Mouse (Mus musculus) hindbrain, embryonic 10.5 days (tissue): Measurements from ENCODE around the gene Pdcd2. TPM values are rescaled to one million over a fixed set of nuclear protein-coding genes. Genes with fewer than 3 reads are reported as not detected.

Source experiments
- DNase-seq: peaks from one replicate; pipeline ENCODE4 v3.0.0-alpha.2; 2017; ENCODE audit warnings: low spot score
- H3K27ac ChIP-seq: fragments of 300-500 bp; sonication (generic); 2 replicates; pipeline ENCODE4 v1.5.1; 2016; ENCODE audit warnings: mild to moderate bottlenecking, moderate library complexity
- H3K27me3 ChIP-seq: fragments of 300-500 bp; sonication (generic); 2 replicates; pipeline ENCODE4 v1.6.1; 2016; ENCODE audit warnings: mild to moderate bottlenecking; ENCODE audit not compliant: poor library complexity, insufficient read depth, severe bottlenecking
- H3K36me3 ChIP-seq: fragments of 300-500 bp; sonication (generic); 2 replicates; pipeline ENCODE4 v1.6.1; 2016; ENCODE audit warnings: mild to moderate bottlenecking, moderate library complexity
- H3K4me1 ChIP-seq: fragments of 300-500 bp; sonication (generic); replicated peaks from 2 replicates; pipeline ENCODE4 v1.6.1; 2016; ENCODE audit warnings: mild to moderate bottlenecking
- H3K4me3 ChIP-seq: fragments of 300-500 bp; sonication (generic); 2 replicates; pipeline ENCODE4 v1.5.1; 2016; ENCODE audit warnings: mild to moderate bottlenecking, moderate library complexity
- H3K9me3 ChIP-seq: fragments of 300-500 bp; sonication (generic); 2 replicates; pipeline ENCODE4 v1.6.1; 2016; ENCODE audit warnings: mild to moderate bottlenecking, moderate library complexity
- WGBS: fragments of 180-500 bp; shearing (Covaris S2); methylation state at CpG from one replicate; pipeline ENCODE4 v1.1.7; 2016; 5-methylcytosine and 5-hydroxymethylcytosine counted together
- polyA plus RNA-seq: library from polyadenylated mRNA; unstranded; fragments of >200 nt; fragmentation: Nextera tagmentation; extraction: Ambion mirVana; gene quantifications from 2 replicates; pipeline ENCODE4 v1.2.1, GENCODE M21; 2016

The Pdcd2 gene
- polyA plus RNA-seq, 1 experiment from 2014 or later = 49.8 TPM

- Histone ChIP-seq H3K36me3 (no peaks in the 10 kb centered on the region), H3K9me3 (no peaks in the 10 kb centered on the region), H3K4me3 (no peak overlapping the region), H3K4me1 (0 out of 2 replicates have a peak, but pooled peaks cover 3% of the 10 kb centered on the region), H3K27ac (no peak overlapping the region), H3K27me3 (peaks cover 35% of the 10 kb centered on the region)
- 67% methylated on average over 11 of the region's 11 CpGs for WGBS
- DNase-seq = no peak
These were observed 8.2 kb upstream of the Pdcd2 start for GRCm38 (mm10) chr17:15535162-15535800.

GRCm38 (mm10) chr17:15530141-15530540 lies 3.0 kb upstream of the Pdcd2 start:
- H3K4me3 ChIP-seq = no peak overlapping the region
- WGBS = 4% methylated on average over 5 of the region's 5 CpGs
- peak; percentile 25 for DNase-seq
- no peaks in the 10 kb centered on the region for H3K9me3 ChIP-seq
- no peak overlapping the region for H3K27ac ChIP-seq
- peaks cover 20% of the 10 kb centered on the region for H3K4me1 ChIP-seq
- peaks cover 7% of the 10 kb centered on the region for H3K36me3 ChIP-seq
- H3K27me3 ChIP-seq = peaks cover 7% of the 10 kb centered on the region

DNA sequence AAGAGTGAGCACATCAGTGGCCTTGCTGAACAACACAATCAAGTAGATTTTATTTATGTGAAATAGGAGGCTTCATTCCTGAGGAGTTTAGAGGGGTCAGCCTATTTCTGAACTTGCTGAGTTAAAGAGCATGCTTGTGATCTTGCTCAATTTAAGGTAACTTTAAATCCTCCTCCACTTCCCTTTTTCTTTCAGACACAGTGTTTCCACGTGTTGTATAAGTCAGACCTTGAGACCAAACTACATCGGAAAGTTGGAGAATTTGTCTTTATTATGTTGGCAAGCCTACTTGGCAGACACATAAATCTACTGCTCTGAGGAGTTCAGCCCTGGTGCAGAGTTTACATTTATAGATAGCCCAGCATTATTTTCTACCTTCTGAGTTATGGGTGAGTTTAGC lies 1.8 kb upstream of the Pdcd2 start:
- Histone ChIP-seq H3K36me3 (peaks cover 19% of the 10 kb centered on the region), H3K4me3 (no peak overlapping the region), H3K4me1 (peaks cover 20% of the 10 kb centered on the region), H3K27ac (no peak overlapping the region), H3K9me3 (no peaks in the 10 kb centered on the region), H3K27me3 (no peaks in the 10 kb centered on the region)
- 87% methylated on average over 2 of the region's 2 CpGs for WGBS
- no peak for DNase-seq

- Histone ChIP-seq H3K9me3 (no peaks in the 10 kb centered on the region), H3K36me3 (peaks cover 29% of the 10 kb centered on the region), H3K27ac (peak overlapping the region; percentile 89), H3K27me3 (no peaks in the 10 kb centered on the region), H3K4me3 (peak overlapping the region; percentile 84), H3K4me1 (peaks cover 20% of the 10 kb centered on the region)
- no peak for DNase-seq
- WGBS = 64% methylated on average over 3 of the region's 3 CpGs
These were observed 673 bp upstream of the Pdcd2 start for GRCm38 (mm10) chr17:15527811-15528136.

DNA sequence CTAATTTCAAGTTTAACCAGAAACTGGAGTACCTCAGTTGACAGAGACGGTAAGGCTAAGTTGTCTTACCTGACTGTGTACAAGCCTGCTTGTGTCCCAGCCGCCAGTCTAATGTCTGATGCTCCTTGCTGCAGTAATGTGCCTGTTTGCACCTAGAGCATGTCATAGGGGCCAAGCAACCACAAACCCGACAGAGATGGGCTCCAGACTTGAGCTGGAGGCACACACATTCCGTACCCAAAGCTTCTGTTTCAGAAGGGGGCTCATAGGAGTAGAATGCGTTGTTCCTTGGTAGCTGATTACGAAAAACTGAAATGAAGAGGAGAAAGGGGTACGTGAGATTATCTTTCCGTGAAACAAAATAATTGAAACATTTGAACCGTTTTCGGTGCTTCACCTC lies 797 bp downstream of the Pdcd2 start:
- no peak for DNase-seq
- peak overlapping the region; percentile 84 for H3K4me3 ChIP-seq
- no peaks in the 10 kb centered on the region for H3K9me3 ChIP-seq
- peaks cover 20% of the 10 kb centered on the region for H3K4me1 ChIP-seq
- H3K36me3 ChIP-seq = peaks cover 44% of the 10 kb centered on the region
- 18% methylated on average over 10 of the region's 10 CpGs for WGBS
- H3K27ac ChIP-seq = peak overlapping the region; percentile 89
- no peaks in the 10 kb centered on the region for H3K27me3 ChIP-seq

DNA sequence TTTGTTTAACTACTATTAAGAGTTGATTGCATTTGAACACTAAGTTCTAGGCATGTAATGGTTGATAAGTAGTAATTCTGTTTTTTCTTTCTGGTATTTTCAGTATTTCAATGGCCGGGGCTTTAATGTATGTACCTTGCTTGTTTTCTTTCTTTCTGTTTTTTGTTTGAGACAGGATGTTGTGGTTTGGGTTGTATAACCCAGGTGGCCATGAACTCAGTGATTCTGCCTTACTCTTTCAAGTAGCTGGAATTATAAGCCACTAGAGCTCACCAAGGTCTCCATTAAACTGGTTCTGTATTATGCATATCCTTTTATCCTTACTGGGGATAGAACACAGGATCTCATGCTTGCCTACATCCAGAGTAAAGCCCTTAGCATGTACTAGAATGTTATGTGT lies 8.3 kb downstream of the Pdcd2 start:
- H3K27me3 ChIP-seq = no peaks in the 10 kb centered on the region
- no peaks in the 10 kb centered on the region for H3K4me1 ChIP-seq
- no peaks in the 10 kb centered on the region for H3K9me3 ChIP-seq
- H3K36me3 ChIP-seq = peaks cover 99% of the 10 kb centered on the region
- H3K27ac ChIP-seq = no peak overlapping the region
- DNase-seq = no peak
- no peak overlapping the region for H3K4me3 ChIP-seq
- 100% methylated on average over 1 of the region's 1 CpGs for WGBS

GRCm38 (mm10) chr17:15518186-15518585 lies 8.9 kb downstream of the Pdcd2 start:
- no peak overlapping the region for H3K27ac ChIP-seq
- H3K4me1 ChIP-seq = no peaks in the 10 kb centered on the region
- no peak for DNase-seq
- peaks cover 100% of the 10 kb centered on the region for H3K36me3 ChIP-seq
- H3K27me3 ChIP-seq = no peaks in the 10 kb centered on the region
- 92% methylated on average over 5 of the region's 5 CpGs for WGBS
- H3K4me3 ChIP-seq = no peak overlapping the region
- no peaks in the 10 kb centered on the region for H3K9me3 ChIP-seq

GRCm38 (mm10) chr17:15517776-15518175 lies 9.3 kb downstream of the Pdcd2 start:
- Histone ChIP-seq H3K27ac (no peak overlapping the region), H3K36me3 (peaks cover 100% of the 10 kb centered on the region), H3K4me1 (no peaks in the 10 kb centered on the region), H3K4me3 (no peak overlapping the region), H3K9me3 (no peaks in the 10 kb centered on the region), H3K27me3 (no peaks in the 10 kb centered on the region)
- WGBS = 82% methylated on average over 5 of the region's 5 CpGs
- DNase-seq = no peak

DNA sequence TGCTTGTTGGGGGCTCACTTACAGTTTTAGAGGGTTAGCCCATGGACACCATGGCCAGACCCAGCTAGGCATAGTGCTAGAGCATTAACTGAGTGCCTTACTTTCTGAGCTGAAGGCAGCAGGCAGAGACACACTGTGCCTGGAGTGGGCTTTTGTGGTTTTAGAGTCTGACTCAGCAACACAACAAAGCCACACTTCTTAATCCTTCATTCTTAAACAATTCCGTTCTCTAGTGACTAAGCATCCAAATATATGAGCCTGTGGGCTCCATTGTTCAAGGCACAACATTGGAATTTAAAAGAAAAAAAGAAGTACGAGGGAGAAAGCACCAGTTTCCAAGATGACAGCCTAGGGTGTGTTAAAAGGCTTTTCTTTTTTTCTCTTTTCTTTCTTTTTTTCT lies 16.4 kb downstream of the Pdcd2 start:
- no peak for DNase-seq
- 93% methylated on average over 2 of the region's 2 CpGs for whole genome bisulfite sequencing
- no peak overlapping the region for H3K27ac ChIP-seq
- peaks cover 100% of the 10 kb centered on the region for H3K36me3 ChIP-seq
- H3K9me3 ChIP-seq = peaks cover 9% of the 10 kb centered on the region
- no peak overlapping the region for H3K4me3 ChIP-seq
- H3K27me3 ChIP-seq = no peaks in the 10 kb centered on the region
- H3K4me1 ChIP-seq = no peaks in the 10 kb centered on the region

DNA sequence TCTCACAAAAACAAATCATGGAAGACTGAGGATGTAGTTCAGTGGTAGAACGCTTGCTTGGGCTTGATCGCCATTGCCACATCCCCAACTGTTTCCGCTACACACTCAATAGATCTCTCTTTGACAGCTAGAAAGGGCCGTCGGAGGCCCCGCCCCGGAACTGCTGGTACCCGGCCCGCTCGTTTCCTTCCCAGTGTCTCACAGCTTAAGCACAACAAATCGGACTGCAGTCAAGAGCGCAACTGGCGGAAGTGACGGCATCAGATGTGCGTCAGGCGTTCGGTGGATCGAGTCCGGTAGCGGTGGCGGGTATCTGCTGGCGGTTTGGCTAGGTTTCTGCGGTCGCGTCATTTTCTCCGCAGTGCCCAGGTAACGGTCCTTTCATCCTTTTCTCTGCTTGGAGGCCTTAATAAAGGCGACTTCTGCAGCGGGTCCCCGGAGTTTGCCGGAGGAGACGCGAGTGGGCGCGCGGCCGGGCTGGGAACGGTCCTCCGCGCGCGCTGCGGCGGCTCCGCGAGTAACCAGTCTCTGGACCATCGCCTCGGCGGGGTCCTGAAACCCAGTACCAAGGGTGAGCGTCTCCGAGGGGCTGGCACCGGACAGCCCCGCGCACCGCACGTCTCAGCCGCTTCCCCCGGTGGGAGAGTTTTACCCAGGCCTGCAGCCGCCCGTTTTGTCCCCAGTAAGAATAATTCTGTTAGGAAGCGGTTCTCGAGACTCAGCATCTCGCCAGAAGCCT lies 27.3 kb downstream of the Pdcd2 start, which contains the start of the genes Psmb1 and Tbp:
Gene Psmb1 (minus strand): TSS at position 96 of the 739 bp plus-strand sequence.
Gene Tbp (plus strand): TSS at position 233 of the 739 bp plus-strand sequence.
- Histone ChIP-seq H3K27ac (peak within 1 kb of the TSS; percentile 95), H3K36me3 (peaks cover 39% of the 10 kb centered on the region), H3K27me3 (no peaks in the 10 kb centered on the region), H3K4me1 (peaks cover 38% of the 10 kb centered on the region), H3K4me3 (peak within 1 kb of the TSS; percentile 99), H3K9me3 (no peaks in the 10 kb centered on the region)
- peak; percentile 98 for DNase-seq
- WGBS = under 1% methylated on average over 63 of the region's 63 CpGs

DNA sequence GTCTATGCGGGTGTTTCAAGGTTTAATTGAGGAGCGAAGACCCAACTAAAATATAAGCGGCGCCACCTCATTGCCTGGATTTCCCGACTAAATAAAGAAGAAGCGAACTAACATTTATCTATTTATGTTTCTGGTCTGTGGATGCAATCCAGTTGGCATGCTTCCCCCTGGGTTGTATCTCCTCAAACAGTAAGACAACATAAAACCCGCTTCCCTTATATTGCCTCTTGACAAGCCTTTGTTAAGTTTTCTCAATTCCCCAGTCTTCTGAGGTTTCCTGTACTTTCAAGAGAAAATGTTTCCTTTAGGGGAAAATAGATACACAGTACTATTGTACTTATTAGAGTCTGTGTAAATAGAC lies 28.4 kb downstream of the Pdcd2 start:
- H3K27ac ChIP-seq = peak overlapping the region; percentile 95; the same call in 1 of the 2 replicates

DNA sequence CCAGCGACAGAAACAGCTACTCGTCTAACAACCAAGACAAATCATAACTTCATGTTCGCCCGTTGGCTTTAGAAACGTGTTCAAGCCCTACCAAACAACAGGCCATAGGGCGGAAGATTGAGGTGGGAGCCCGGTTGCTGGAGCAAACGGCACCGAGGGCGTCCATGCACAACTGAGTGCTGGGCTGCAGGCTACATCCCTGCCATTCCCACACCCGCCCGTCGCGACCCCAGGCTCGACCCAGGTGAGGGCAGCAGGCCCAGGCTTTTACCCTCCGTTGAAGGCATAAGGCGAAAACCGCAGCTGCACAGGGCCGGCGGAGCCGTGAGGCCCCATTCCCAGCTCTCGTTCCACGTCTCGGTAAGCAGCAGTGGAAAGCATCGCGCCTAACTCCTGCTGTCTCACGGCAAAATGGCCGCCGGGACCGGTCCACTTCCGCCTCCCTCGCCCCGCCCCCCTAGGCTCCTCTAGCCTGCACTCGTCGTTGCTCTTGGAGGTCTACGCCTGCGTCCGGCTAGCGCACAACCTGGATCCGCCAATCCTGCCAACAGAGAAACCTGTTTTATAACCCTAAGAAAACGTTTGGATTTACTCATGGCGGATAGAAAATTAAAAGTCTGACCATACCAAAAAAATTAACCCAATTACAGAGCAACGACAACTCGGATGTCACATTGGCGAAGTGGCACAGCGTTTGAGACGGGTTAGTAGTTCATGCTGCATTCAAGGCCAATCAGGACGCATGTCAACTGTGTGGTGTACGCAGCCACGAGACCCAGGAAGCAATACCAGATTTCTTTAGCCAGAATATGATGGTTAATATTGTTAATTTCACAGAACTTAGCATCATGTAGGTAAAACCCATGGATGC lies 29.0 kb downstream of the Pdcd2 start:
- H3K36me3 ChIP-seq = peaks cover 41% of the 10 kb centered on the region
- DNase-seq = peak; percentile 95

More for the DNA sequence above, 28.4 kb downstream of the Pdcd2 start:
- H3K36me3 ChIP-seq = peaks cover 39% of the 10 kb centered on the region
- H3K4me3 ChIP-seq = peak overlapping the region; percentile 99
- WGBS = 42% methylated on average over 7 of the region's 7 CpGs
- H3K27me3 ChIP-seq = no peaks in the 10 kb centered on the region
- H3K9me3 ChIP-seq = no peaks in the 10 kb centered on the region
- no peak for DNase-seq
- peaks cover 38% of the 10 kb centered on the region for H3K4me1 ChIP-seq

More for the DNA sequence above, 29.0 kb downstream of the Pdcd2 start:
- Histone ChIP-seq H3K27me3 (no peaks in the 10 kb centered on the region), H3K9me3 (no peaks in the 10 kb centered on the region), H3K27ac (peak overlapping the region; percentile 95), H3K4me1 (peaks cover 38% of the 10 kb centered on the region), H3K4me3 (peak overlapping the region; percentile 99)
- under 1% methylated on average over 50 of the region's 50 CpGs for WGBS
